Mouse (Mus musculus) CH12.LX (cell line): ENCODE data around the gene Gse1.

ENCODE experiments used
- EP300 ChIP-seq: IDR thresholded peaks from 2 replicates; pipeline ENCODE4 v1.6.1; 2011; ENCODE audit warnings: low read length, improper control_type of control experiment
- JUND ChIP-seq: conservative IDR thresholded peaks from 2 replicates; pipeline ENCODE4 v1.6.1; 2011; ENCODE audit warnings: low read depth, low read length, improper control_type of control experiment
- POLR2A ChIP-seq: IDR thresholded peaks from 2 replicates; pipeline ENCODE4 v1.6.1; 2011; ENCODE audit warnings: low read depth, mild to moderate bottlenecking, improper control_type of control experiment, low read length
- USF1 ChIP-seq: IDR thresholded peaks from 2 replicates; pipeline ENCODE4 v1.6.1; 2014; ENCODE audit warnings: low read depth, mild to moderate bottlenecking, inconsistent platforms, low read length, improper control_type of control experiment

- TF ChIP-seq EP300 (no peak), JUND (no peak), POLR2A (no peak), USF1 (no peak)
These were observed 205.5 kb downstream of the Gse1 start for GRCm38 (mm10) chr8:120433734-120434133.
